Mouse (Mus musculus): ENCODE data around the gene Usp43.

Usp43 gene

DNA sequence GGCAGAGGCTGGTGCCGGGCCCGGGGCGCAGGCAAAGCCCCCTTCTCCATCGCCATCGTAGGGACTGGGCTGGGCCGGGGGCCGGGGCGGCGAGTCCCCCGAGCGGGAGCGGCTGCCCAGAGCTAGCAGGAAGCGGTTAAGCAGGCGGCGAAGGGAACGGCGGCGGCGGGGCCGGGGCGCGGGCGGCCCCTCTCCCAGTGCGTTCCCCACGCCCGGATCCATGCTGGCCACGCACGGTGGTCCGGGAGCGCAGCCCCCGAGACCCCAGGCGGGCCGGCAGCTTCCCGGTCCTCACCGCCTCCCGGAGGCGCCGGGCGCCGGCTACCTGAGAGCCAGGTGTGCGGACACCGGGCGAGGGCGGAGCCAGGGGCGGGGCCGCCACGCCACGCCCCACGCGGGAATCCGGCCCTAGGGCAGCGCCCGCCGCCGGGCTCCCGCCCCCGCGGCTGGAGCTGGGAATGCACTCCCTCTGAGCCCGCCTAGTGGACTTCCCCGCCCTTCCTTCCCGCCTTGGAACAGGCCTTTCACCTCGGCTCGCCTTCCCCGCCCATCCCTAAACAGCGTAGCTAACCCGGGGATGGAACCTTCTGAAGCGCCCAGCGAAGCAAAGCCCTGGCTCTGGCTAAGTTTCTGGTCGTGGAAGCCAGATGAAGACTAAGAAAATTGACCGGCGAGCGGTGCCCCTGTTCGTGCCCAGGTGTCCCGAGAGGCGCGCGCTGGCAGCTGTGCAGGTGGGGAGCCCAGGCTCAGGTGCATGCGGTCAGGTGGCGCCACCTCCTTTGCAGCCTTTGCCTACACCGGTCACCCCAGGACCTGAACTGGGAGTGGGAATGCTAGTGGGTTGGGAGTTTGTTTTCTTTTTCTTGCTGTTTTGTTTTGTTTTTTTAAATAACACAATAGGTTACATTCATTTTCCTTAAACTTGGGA lies at the start of gene Usp43:
Gene Usp43 (minus strand): TSS at position 327 of the 928 bp plus-strand sequence.
- no peak for DNase-seq

DNA sequence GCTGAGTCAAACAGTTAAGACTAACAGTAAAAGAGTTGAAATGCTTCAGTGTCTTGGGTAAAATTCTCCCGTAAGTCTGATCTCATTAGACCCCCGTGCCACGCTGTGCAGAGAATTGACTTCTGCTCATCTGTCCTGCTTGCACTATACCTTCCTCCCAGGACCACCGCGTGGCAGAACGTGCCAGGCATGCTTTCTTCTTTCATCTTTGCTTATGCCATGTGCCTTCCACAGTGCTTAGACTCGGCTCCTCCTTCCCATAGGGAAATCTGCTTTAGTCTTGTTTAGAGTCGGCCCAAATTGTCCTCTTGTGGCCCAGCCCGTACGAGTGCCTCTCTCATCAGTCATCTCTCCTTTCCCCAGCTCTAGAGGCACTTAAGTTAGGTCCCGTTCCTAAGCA lies 45.9 kb upstream of the Usp43 start:
- no peak for DNase-seq

DNA sequence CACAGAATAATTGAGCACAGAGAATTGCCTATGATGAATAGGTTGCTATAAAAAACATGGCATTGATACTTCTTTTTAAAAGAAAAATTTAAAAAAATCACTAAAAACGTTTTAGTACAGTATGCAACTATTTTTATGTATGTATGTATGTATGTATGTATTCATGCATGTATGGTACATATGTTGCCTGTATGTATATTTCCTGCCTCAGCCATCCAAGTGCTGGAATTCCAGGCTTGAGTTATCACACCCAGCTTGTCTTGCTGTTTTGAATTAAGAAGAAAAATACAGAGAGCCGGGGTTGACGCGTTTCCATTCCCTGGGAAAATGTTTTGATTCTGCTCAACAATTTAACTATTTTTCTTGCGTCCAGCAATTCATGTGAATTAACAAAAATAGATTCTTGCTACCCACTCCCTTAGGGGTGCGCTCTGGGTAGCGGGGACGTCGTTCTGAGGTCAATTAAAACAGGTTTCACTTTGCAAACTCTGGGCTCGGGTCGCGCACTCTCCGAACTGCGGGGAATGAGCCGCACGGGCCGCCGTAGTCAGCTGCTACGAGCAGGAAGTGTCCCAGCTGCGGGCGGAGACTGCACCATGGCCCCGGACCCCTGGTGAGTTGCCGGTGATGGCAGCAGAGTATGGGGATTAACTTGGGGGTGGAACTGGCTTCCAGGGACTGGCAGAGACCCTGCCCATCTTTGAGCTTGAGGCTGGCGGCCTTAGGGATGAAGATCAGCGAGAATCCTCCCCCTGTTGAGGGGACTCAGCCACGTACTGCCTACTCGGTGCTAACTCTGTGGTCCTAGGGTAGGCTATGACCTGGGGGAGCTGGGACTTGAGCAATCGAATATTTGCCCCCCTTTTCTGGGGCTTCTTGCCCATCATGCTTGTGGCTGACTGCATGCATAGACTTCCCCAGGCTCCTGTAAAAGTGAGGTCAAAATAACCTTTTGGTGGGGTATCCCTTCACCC lies 44.2 kb upstream of the Usp43 start, which contains the start of gene Stx8:
Gene Stx8 (plus strand): TSS at position 289 of the 974 bp plus-strand sequence.
- DNase-seq: peak; percentile 92

DNA sequence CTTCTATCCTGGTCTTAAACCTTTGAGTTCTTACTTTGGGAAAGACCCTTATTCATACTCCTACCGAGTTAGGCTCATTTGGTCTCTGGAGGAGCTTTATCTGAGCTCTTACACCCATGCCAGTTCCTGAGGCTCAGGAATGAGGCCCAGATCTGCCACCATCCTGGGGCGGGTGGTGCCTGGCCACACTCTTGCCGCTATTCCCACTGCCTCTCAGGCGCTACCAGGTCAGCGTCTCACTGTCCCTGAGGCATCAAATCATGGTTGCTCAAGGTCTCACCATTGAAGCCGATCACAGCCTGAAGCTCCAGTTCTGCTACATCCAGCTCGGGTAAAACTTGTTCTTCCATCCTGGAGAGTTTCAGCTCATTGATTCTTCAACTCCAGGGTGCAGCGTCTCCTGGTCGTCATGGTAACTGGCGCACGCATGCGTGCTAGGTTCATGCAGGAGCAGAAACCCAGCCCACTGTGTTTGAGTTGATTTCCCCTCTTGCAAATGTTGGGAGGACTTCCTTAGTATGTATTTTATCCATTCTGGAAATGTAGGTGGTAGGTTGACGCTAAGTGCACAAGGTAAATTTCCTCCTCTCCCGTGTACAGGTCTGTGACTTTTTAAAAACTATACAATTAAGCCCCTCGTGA lies 43.4 kb upstream of the Usp43 start, which contains the start of gene Cfap52:
Gene Cfap52 (minus strand): TSS at position 410 of the 642 bp plus-strand sequence.
- DNase-seq: peak; percentile 84

DNA sequence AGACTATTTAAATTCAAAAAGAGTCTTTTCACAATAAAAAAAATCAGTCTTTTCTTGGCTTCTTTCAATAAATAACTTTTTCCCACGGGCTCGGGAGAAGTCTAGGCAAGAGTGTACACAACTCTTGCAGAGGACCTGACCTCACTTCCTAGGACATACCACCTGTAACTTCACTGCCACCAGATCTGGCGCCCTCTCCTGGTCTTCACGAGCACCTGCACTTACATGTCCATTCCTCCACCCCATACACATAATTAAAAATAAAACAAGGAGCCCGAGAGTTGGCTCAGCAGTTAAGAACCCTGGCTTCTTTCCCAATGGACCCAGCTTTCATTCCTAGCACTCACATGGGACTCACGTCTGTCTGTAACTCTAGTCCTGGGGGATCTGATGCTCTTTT lies 42.2 kb upstream of the Usp43 start:
- no peak for DNase-seq

DNA sequence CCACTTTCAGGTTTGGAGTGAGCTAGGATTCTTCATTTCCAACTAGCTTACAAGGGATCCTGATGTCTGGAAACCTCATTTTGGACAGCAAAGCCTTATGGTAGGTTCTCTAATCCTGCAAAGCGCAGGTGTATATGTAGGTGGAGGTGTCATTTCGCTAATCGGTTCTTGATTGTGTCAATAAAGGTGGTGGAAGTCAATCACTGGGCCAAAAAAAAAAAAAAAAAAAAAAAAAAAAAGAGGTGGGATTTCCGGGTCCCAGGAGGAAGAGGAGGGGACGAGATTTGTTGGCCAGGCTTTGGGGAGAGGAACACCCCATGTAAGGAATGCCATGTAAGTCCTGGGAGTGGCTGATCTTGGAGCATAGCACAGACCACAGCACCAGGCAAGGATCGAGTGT lies 32.5 kb upstream of the Usp43 start:
- DNase-seq: no peak

DNA sequence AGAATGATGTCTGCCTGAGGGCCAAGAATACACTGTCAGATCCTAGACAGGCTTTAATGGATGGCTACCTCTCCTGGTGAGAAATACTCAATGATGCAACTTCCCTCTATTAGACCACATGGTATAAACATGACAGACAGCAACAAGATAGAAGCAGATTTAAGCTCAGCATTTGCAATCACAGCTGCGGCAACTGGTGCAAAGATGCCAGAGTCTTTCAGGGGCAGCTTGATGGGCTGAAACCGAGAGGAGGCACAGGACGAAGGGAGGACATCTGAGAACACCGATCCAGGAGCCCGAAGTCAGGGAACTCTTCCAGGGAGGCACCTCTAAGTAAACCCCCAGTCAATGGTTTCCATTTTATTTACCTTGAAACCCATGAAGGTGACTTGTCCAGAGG lies 31.7 kb upstream of the Usp43 start:
- no peak for DNase-seq

DNA sequence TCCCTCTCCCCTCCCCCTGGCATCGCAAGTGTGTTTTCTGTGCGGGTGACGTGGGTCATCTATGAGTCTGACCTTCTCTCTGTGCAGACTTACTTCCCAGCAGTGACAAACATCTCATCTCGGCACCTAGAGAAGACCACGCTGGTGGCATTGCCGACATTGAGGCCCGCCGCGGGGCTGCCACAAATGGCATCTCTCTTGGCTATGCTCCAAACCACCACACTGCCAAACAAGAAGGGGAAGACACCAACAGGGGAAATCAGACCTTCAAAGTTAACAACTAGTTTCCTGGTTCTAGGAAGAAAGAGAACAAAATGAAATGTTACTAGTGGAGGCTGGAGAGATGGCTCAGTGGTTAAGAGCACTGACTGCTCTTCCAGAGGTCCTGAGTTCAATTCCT lies 27.5 kb upstream of the Usp43 start:
- no peak for DNase-seq

DNA sequence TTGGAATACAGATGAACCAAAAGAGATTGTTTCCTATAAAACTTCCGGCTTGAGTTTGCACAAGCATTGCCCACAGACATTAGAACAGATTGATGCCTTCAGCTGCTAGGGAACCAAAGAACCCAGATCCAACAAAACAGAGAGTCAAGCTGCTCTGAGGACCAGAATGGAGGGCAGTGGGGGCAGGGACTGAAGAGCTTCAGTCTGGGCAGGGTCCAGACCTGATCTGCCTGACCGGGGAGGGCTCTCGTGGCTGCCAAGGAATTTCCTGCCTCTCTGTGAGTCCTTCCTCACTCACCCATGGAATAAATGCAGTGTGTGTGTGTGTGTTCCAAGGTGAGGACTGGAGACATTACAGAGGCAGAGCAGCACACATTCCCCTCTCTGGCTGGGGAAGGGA lies 26.3 kb upstream of the Usp43 start:
- no peak for DNase-seq

DNA sequence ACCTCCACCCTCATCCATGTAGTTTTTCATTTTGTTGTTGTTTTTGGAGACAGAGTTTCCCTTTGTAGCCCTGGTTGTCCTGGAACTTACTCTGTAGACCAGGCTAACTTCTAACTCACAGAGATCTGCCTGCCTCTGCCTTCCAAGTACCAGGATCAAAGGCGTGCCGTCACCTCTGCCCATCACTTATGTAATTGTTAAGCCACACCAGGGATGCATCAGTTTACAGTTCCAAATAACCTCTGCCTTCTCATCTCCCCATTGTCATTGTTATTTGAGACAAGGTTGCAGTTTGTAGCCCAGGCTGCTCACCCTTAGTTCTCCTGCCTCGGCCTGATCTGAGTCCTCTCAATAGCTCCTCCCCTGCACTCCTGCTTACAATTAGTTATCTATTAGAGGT lies 10.2 kb upstream of the Usp43 start:
- no peak for DNase-seq

DNA sequence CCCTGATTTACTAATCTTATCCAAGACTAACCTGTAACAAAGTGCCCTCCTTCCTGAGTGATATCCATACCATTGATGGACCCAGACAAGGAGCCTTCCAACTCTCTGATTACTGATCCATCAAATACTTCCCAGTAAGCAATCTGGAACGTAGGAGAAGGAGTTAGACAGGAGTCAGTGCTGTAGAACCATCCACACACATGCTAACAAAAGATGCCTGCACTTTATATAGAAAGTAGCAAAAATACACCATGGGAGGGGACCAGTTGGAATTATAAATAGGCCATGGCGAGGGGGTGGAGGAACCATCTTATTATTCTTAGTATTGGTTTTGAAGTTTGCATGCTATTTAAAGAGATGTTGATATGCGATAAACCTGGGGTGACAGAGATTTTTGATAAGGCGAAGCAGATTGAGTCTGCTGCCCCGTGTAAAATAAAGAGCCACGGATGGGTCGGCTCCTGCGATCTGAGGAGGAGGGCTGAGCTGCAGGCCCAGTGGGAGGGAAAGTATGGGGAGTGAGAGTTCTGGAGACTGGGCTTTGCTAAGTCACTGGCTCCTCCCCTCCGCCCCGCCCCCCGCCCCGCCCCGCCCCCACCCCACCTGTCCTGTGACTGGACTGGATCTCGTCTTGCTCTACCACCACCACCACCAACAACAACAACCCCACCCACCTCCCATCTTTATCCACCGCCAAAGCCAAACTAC lies 4.5 kb upstream of the Usp43 start:
- DNase-seq: no peak

DNA sequence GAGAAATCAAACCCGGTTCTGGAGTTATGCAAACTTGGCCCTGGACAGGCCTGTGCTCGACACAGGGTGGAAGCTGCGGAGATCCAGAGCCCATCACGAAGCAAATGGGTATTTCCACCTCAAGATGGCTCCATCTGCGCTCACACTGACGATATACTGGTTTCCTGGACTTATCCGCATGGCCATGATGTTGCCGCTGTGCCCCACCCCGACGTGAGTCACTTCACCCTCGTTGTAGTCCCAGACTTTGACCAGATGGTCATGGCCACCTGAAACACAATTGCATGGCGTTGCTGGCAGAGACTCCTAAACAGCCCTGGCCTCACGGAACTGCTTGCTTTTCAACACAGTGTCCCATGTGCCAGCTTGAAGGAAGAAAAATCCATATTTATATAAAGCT lies 3.0 kb upstream of the Usp43 start:
- no peak for DNase-seq

DNA sequence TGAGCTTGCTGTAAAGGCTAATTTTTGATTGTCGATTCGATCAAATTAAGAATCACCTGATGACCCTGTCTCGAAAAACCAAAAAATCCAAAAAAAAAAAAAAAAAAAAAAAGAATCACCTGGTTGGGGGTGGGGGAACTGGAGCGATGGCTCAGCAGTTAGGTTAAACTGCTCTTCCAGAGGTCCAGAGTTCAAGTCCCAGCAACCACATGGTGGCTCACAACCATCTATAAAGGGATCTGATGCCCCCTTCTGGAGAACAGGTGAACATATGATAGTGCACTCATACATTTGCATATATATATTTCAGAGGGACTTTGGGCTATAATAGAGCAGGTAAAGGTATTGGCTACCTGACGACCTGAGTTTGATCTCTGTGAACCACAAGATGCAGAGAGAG lies 1.8 kb upstream of the Usp43 start:
- DNase-seq: no peak

DNA sequence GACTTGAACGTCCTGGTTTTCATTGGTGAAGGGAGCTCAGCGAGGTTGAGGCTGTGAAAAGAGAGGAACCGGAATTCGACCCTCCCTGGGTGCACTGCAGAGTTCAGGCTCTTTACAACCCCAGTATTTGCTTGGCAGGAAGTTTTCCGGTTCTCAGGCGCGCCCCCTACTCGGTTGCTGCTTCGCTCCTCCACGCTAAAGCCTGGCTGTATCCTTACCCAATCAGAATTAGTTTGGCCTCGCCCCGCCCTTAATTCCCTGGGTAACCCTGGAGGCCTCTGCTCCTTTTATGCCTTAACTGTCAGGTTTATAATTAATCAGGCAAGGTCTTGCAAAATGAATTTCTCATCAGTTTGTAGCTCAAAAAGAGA lies 787 bp upstream of the Usp43 start:
- DNase-seq: no peak

DNA sequence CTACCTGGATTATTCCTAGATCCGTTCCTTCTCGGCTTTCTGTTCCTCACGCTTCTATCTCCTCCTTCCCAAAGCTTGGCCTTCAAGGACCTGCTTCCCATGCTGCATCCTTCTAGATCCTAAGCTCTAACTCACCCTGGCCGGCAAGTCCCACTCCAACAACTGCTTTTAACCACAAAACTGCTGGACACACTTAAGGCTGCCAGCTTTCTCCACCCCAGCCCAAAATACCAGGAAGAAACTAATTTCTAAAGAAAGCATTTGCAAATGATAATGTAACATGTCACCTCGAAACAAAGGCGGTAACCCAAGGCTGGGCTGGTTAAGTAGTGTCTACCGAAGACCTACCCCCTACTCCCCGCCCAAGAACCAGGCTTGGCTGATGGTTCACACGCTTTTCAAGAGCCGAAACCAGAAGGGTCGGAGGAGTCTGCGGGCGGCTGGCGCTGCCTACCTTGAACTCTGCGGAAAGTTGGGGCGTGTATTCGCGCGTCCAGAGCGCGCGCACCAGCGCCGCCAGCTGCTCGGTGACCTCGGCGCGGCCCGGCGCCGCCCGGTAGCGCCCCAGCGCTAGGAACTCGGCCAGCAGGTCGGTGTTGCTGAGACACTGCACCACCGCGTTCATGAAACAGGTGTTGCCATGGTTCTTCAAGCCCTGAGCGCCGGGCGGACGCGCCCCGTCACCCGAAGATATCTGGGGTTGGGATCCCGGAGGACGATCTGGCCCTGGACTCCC lies 694 bp downstream of the Usp43 start:
- DNase-seq: no peak

DNA sequence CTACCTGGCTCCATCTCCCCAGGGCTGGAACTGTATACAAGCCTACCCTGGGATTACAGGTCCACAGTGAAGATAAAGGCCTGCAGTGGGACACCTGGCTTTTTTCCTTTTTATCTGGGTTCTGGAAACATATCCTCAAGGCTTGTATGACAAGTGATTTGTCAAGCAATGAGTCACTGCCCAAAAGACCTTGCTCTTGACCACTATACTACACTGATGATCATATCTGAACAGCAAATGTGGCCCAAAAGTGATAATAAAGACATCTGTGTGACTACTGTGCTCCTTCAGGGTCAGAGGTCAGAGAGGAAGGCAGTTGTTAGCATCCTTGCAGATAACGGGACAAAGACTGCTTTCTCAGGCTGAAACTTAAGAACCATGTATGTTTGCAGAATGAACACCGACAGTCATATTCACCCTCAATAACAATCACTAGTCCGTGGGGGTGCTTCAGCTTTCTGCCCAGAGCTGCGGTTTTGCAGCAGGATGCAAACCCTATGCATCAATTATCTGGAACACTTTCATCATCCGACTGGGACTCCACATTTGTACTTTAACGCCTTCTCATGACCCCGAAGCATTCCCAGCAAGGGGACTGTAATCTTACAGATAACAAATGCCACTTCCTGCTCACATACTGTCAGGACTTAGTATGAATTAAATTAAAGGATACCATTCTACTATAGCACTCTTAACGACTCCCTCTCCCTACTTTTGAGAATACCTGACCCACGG lies 1.6 kb downstream of the Usp43 start:
- DNase-seq: no peak

DNA sequence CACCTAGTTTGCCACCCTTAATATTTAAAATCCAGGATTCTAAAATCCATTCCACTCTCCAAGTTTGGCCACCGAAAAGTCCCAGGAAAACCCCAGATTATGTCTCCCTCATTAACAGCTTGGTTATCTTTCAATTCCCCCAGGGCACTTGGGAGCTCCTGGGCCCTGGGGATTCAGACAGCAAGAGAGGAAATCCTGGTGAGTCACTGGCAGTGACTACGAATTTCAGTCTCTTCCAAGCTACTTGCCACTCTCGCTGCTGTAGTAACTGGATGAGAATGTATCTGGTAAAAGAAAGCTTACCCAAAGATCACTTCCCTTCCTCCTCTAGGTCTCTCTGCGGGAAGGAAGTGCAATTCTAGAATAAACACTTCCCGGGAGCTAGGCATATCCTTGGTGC lies 2.4 kb downstream of the Usp43 start:
- no peak for DNase-seq

DNA sequence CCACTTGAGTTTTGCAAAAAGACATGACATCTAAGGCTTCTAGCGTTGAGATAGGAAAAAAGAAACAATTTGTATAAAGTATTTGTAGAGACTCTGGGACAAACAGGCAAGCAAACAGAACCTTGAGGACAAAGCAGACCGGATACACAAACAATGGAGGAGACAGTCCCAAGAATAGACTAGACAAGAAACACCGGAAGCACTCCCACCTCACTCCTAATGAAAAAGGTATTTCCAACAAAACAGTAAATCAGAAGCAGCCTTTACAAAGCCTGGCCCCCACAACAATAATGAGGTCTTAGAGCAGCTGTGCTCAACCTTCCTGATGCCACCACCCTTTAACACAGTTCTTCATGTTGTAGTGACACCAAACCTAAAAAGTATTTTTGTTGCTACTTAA lies 4.8 kb downstream of the Usp43 start:
- no peak for DNase-seq

DNA sequence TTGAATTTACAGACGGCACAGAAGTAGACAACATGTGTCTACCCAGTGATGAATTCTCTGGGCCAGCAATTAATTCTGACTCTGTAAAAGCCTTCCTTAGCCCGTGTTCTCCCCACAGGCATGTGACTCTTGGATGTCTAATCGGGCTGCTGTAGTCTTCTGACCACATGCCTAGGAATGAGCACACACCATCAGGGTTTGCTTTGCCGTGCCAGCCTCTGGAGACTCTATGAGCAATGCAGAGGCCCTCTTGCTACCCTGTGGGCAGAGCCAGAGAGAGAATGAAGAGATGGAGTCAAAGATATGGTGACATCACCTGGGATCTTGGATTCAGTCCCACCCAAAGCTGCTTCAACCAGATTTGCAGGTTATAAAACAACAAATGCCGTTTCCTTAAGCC lies 10.9 kb downstream of the Usp43 start:
- DNase-seq: no peak

DNA sequence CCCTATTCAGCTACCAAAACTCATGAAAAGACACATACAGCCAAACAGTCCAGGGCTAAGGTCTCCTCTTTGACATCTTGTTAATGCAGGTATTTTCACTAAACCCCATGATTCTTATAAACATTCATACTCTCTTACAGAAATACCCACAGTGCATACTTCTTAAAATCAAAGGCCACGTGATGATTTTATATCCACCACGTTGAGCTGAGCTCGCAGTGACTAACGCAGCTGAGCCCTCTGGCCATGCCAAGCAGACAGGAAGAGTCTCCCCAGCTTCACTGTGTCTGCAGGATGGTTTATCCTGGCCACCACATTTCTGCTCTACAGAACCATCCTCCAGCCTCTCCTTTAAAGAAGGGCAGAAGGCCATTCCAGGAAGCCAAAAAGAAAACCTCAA lies 18.2 kb downstream of the Usp43 start:
- no peak for DNase-seq

DNA sequence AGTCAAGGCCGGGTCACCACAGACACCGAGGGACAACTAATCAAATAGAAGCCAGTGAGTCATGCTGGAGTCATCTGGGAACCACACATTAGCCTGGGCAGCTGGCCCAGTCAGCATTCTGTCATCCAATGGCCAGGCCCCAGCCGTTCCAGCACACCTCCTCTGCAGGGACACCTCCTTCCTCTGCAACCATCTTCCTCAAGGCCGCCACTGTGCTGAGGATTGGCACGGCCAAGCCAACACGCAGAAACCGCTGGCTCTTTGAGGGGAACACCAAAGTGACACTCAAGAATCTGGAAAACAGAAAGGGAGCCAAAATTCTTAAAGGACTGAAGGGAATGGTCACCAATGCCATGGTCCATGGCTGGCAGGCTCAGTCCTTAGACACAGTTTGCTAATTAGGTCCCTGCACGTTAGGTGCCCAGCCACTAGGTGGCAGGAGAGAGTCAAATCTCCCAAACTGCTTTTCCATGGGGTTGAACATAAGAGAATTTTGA lies 24.8 kb downstream of the Usp43 start:
- peak; percentile 31 for DNase-seq
